ENCODE assay signal across 9 mouse cellular contexts in genomic region chr14:28510341-28511028, GRCm38 (mm10). TPM values are rescaled to one million over a fixed set of nuclear protein-coding genes. Genes with fewer than 3 reads are reported as not detected.
A peak's percentile ranks its signal among the peaks of the same experiment; 100 is the strongest.
DNase-seq lines count a peak whose midpoint lies in the region; ATAC-seq and TF ChIP-seq lines count a peak whose summit lies in the region.
"Had no signal": no experiment of that assay in that cellular context is flagged by ENCODE, and none has a peak within 500 bp of the region (broad histone marks: within the 10 kb centered on the region; RNA-seq: fewer than 3 reads in every experiment).

No protein-coding gene starts in this region.

- H3K4me3 ChIP-seq in liver, embryonic 12.5 days = peak overlapping the region; percentile 7; the same call in 1 of the 2 replicates
- H3K4me3 ChIP-seq in heart, embryonic 15.5 days = peak overlapping the region; percentile 78
- H3K4me3 ChIP-seq in neural tube, embryonic 12.5 days = peak overlapping the region; percentile 43
- H3K4me3 ChIP-seq in thymus, adult 2 months (ENCODE audit: control insufficient read depth, insufficient read depth, low read length) = no peak overlapping the region

- TF ChIP-seq CTCF in thymus, adult 2 months (IDR thresholded peaks at IDR 0.05; ENCODE audit: borderline replicate concordance, control insufficient read depth, extremely low read depth, insufficient read depth, low read length, poor library complexity) = no peak

- WGBS in liver, embryonic 12.5 days (ENCODE audit: insufficient replicate concordance) = 3% methylated on average over 29 of the region's 29 CpGs
- 3% methylated on average over 29 of the region's 29 CpGs for WGBS in heart, embryonic 15.5 days
- under 1% methylated on average over 29 of the region's 29 CpGs for WGBS in neural tube, embryonic 12.5 days
- WGBS in thymus, adult 2 months = 6% methylated on average over 29 of the region's 29 CpGs

- H3K4me2 ChIP-seq in liver, embryonic 12.5 days = peak overlapping the region; percentile 52
- H3K4me2 ChIP-seq in heart, embryonic 15.5 days = peak overlapping the region; percentile 92
- H3K4me2 ChIP-seq in neural tube, embryonic 12.5 days (replicated peaks) = peak overlapping the region; percentile 91

- no peaks in the 10 kb centered on the region for H3K36me3 ChIP-seq in liver, embryonic 12.5 days
- no peaks in the 10 kb centered on the region for H3K36me3 ChIP-seq in heart, embryonic 15.5 days
- no peaks in the 10 kb centered on the region; the same call in 1 of the 2 replicates for H3K36me3 ChIP-seq in neural tube, embryonic 12.5 days
- no peaks in the 10 kb centered on the region for H3K36me3 ChIP-seq in thymus, adult 2 months (ENCODE audit: control insufficient read depth, insufficient read depth, low read length)

- no peak overlapping the region for H3K27ac ChIP-seq in liver, embryonic 12.5 days
- H3K27ac ChIP-seq in heart, embryonic 15.5 days = no peak overlapping the region
- no peak overlapping the region for H3K27ac ChIP-seq in neural tube, embryonic 12.5 days
- no peak overlapping the region for H3K27ac ChIP-seq in thymus, adult 2 months (ENCODE audit: control insufficient read depth, insufficient read depth, low read length)

- no peak for TF ChIP-seq POLR2A in thymus, adult 2 months (IDR thresholded peaks at IDR 0.05; ENCODE audit: control insufficient read depth, extremely low read depth, insufficient read depth, low read length, poor library complexity)

- intact Hi-C loops in left cerebral cortex, postnatal 36 days (cut with DNase I) = loop anchor here (5.0 kb wide), 1 partner anchor 577 kb away; no protein-coding TSS in a partner anchor

- peaks cover 91% of the 10 kb centered on the region for H3K27me3 ChIP-seq in liver, embryonic 12.5 days (replicated peaks)
- H3K27me3 ChIP-seq in heart, embryonic 15.5 days = peaks cover 34% of the 10 kb centered on the region
- H3K27me3 ChIP-seq in neural tube, embryonic 12.5 days (replicated peaks) = peaks cover 41% of the 10 kb centered on the region
- peaks cover 3% of the 10 kb centered on the region; the same call in 1 of the 2 replicates for H3K27me3 ChIP-seq in thymus, adult 2 months (ENCODE audit: control insufficient read depth, insufficient read depth, low read length)

- no peaks in the 10 kb centered on the region for H3K9me3 ChIP-seq in liver, embryonic 12.5 days (replicated peaks)
- H3K9me3 ChIP-seq in heart, embryonic 15.5 days (replicated peaks) = no peaks in the 10 kb centered on the region
- no peaks in the 10 kb centered on the region for H3K9me3 ChIP-seq in neural tube, embryonic 12.5 days

- no peak overlapping the region for H3K9ac ChIP-seq in liver, embryonic 12.5 days
- peak overlapping the region; percentile 52 for H3K9ac ChIP-seq in heart, embryonic 15.5 days
- peak overlapping the region; percentile 47 for H3K9ac ChIP-seq in neural tube, embryonic 12.5 days

- 0 out of 2 replicates have a peak, but pooled peaks cover 3% of the 10 kb centered on the region for H3K4me1 ChIP-seq in liver, embryonic 12.5 days
- H3K4me1 ChIP-seq in heart, embryonic 15.5 days (replicated peaks) = peaks cover 39% of the 10 kb centered on the region
- H3K4me1 ChIP-seq in neural tube, embryonic 12.5 days = peaks cover 43% of the 10 kb centered on the region
- no peaks in the 10 kb centered on the region for H3K4me1 ChIP-seq in thymus, adult 2 months (replicated peaks; ENCODE audit: control insufficient read depth, insufficient read depth, low read length)

- no peak for ATAC-seq in liver, embryonic 12.5 days
- no peak for ATAC-seq in heart, embryonic 15.5 days (replicated peaks; ENCODE audit: insufficient number of reproducible peaks, insufficient read depth, low FRiP score, low read depth)
- ATAC-seq in neural tube, embryonic 12.5 days (ENCODE audit: low FRiP score, low read depth) = no peak

- no peak for DNase-seq in liver
- DNase-seq in embryo, embryonic 9.5 days (ENCODE audit: extremely low spot score) = peak; percentile 66
- peak; percentile 19 for DNase-seq in left cerebral cortex, postnatal 36 days (ENCODE audit: low spot score in 2 of 2)
- DNase-seq in thymus, adult 2 months = no peak
- DNase-seq in gastrocnemius, postnatal 25 days = no peak

RNA-seq across cellular contexts. Expression of gene Wnt5a, which starts 5.9 kb away (rescaled TPM):
- 0.57 and 0.59 TPM in 2 replicates for polyA plus RNA-seq in liver, embryonic 12.5 days (2016; fragmentation: Nextera tagmentation; extraction: Ambion mirVana)
- polyA plus RNA-seq in heart, embryonic 15.5 days (2015; fragmentation: Nextera tagmentation; extraction: Ambion mirVana) = 11.9 and 13.8 TPM in 2 replicates
- total RNA-seq in left cerebral cortex, postnatal 36 days (2021) = 10 to 100 TPM in 1 of 2 experiments, 1 to 10 TPM in 1; 6.5 to 11.4 TPM
- polyA plus RNA-seq in neural tube, embryonic 12.5 days (2016; fragmentation: Nextera tagmentation; extraction: Ambion mirVana) = 14.8 and 24.1 TPM in 2 replicates
- polyA plus RNA-seq in thymus, adult 2 months (2012; rRNA removed) = 1.2 and 1.8 TPM in 2 replicates
- total RNA-seq in gastrocnemius, postnatal 25 days (2021) = 1 to 10 TPM; 6.9 to 7.2 TPM
- total RNA-seq: hematopoietic stem cell, adult 5-6 weeks had no signal

Comparison
In these comparisons a context has a peak if more than half of its experiments do, and no peak if none do; other contexts are left out.
1. DNase-seq: peak in embryo, embryonic 9.5 days (single experiment) and left cerebral cortex, postnatal 36 days (2 of 2); none in liver (single experiment), thymus, adult 2 months (single experiment) and gastrocnemius, postnatal 25 days (single experiment).
2. Peak in every context shown above with its lines, with median percentiles within 50 percentile points of each other: H3K4me2 ChIP-seq.